Mouse (Mus musculus) bone marrow, adult 2 months (tissue): Measurements from ENCODE around the gene Parvb.

ENCODE experiments used
- CTCF ChIP-seq: fragments of 200-500 bp; IDR thresholded peaks from 2 replicates; pipeline ENCODE4 v1.5.1; 2011; ENCODE audit warnings: low read length, control low read depth; ENCODE audit not compliant: control insufficient read depth, insufficient read depth
- POLR2A ChIP-seq: fragments of 200-500 bp; IDR thresholded peaks from 2 replicates; pipeline ENCODE4 v1.6.1; 2011; ENCODE audit warnings: low read depth, mild to moderate bottlenecking, control low read depth, low read length, borderline replicate concordance; ENCODE audit not compliant: control insufficient read depth

DNA sequence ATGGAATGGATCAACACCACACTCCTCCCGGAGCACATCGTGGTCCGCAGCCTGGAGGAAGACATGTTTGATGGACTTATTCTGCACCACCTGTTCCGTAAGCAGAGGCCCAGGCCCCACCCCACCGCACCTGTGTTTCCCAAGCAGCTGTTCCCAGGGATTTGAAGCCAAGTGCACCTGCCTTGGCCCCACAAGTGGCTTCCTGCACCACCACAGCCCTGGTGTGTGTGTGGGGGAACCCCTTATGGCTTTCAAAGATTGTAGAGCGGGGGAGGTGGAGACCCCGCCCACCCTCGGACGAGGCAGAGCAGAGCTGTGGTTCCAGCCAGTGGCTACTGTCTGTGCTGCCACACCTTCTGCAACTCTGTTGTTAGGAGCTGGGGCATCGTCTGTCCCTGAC lies 97.0 kb downstream of the Parvb start:
- TF ChIP-seq CTCF (no peak), POLR2A (no peak; the same call in 1 of the 2 replicates)
